Mouse (Mus musculus): ENCODE measurements at regions not wholly inside any gene's neighbourhood (a gene's known extent, or its start where the extent isn't known, plus 50 kb on each side); places are given as distances from the start of the nearest gene placed in this dataset.

- TF ChIP-seq POLR2A (IDR thresholded peaks at IDR 0.05; ENCODE audit: low read depth, low read length) (no peak), CTCF (IDR thresholded peaks at IDR 0.05; ENCODE audit: borderline replicate concordance, insufficient read depth, low read length) (no peak)
These were observed 257.3 kb downstream of the Barhl2 start for GRCm38 (mm10) chr5:106200631-106201030.

Measured in embryonic fibroblast, embryonic 13.5 days (primary cell).